Mouse (Mus musculus) stomach, embryonic 16.5 days (tissue): ENCODE results near the gene Atf2. TPM values are rescaled to one million over a fixed set of nuclear protein-coding genes. Genes with fewer than 3 reads are reported as not detected.

Source experiments
- ATAC-seq: fragments of 200-750 bp; cut with Nextera tagmentation; 2 replicates; pipeline ENCODE4 v1.8.0; 2017; ENCODE audit warnings: moderate number of reproducible peaks, moderate TSS enrichment; ENCODE audit not compliant: insufficient read depth, low FRiP score
- H3K27ac ChIP-seq: fragments of 300-500 bp; sonication (generic); 2 replicates; pipeline ENCODE4 v1.5.1; 2014; ENCODE audit warnings: low read length
- H3K27me3 ChIP-seq: fragments of 300-500 bp; sonication (generic); 2 replicates; pipeline ENCODE4 v1.6.1; 2014; ENCODE audit warnings: low read length, control low read depth, mixed read lengths; ENCODE audit not compliant: control insufficient read depth, insufficient read depth
- H3K36me3 ChIP-seq: fragments of 300-500 bp; sonication (generic); 2 replicates; pipeline ENCODE4 v1.6.1; 2014; ENCODE audit warnings: low read length; ENCODE audit not compliant: control insufficient read depth, insufficient read depth
- H3K4me1 ChIP-seq: fragments of 300-500 bp; sonication (generic); 2 replicates; pipeline ENCODE4 v1.6.1; 2014; ENCODE audit warnings: low read length, control low read depth, mixed read lengths; ENCODE audit not compliant: control insufficient read depth, insufficient read depth
- H3K4me2 ChIP-seq: fragments of 300-500 bp; sonication (generic); 2 replicates; pipeline ENCODE4 v1.6.1; 2014; ENCODE audit warnings: low read depth, low read length, mixed read lengths
- H3K4me3 ChIP-seq: fragments of 300-500 bp; sonication (generic); replicated peaks from 2 replicates; pipeline ENCODE4 v1.5.1; 2014; ENCODE audit warnings: mild to moderate bottlenecking, low read length
- H3K9ac ChIP-seq: fragments of 300-500 bp; sonication (generic); 2 replicates; pipeline ENCODE4 v1.6.1; 2014; ENCODE audit warnings: low read length
- H3K9me3 ChIP-seq: fragments of 300-500 bp; sonication (generic); replicated peaks from 2 replicates; pipeline ENCODE4 v1.6.1; 2016; ENCODE audit warnings: low read length, control low read depth; ENCODE audit not compliant: control insufficient read depth
- WGBS: fragments of 180-500 bp; shearing (Covaris S2); extraction: QIAGEN DNeasy Blood & Tissue Kit; methylation state at CpG from one replicate; pipeline ENCODE4 v1.1.7; 2014; 5-methylcytosine and 5-hydroxymethylcytosine counted together
- polyA plus RNA-seq: library from polyadenylated mRNA; unstranded; fragments of >200 nt; fragmentation: Nextera tagmentation; extraction: Ambion mirVana; gene quantifications from 2 replicates; pipeline ENCODE4 v1.2.1, GENCODE M21; 2015

Atf2 gene
- polyA plus RNA-seq, 1 experiment from 2014 or later = 65.4 TPM

DNA sequence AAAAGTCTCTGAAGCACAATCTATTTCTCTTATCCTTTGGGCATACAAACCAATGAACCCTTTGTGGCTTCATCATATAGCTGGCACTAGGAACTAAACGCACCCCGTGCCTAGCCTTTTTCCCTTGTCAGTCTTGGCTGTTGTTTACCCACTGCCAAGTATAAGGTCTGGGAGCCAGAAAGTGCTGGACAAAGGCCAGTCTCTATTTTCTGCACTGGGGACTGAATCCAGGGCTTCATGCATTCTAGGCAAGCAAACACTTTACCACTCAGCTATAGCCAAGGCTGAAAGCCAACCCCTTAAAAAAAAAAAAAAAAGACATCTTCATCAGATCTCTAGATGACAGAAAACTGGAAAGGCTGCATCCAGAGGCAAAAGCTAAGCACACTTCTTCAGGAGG lies 102.1 kb downstream of the Atf2 start:
- no peak overlapping the region for H3K4me3 ChIP-seq
- WGBS = 56% methylated on average over 2 of the region's 2 CpGs
- no peaks in the 10 kb centered on the region for H3K4me1 ChIP-seq
- ATAC-seq = no peak
- no peaks in the 10 kb centered on the region for H3K9me3 ChIP-seq
- no peak overlapping the region for H3K27ac ChIP-seq
- no peak overlapping the region for H3K9ac ChIP-seq
- no peaks in the 10 kb centered on the region for H3K36me3 ChIP-seq
- H3K4me2 ChIP-seq = no peak overlapping the region
- no peaks in the 10 kb centered on the region for H3K27me3 ChIP-seq

DNA sequence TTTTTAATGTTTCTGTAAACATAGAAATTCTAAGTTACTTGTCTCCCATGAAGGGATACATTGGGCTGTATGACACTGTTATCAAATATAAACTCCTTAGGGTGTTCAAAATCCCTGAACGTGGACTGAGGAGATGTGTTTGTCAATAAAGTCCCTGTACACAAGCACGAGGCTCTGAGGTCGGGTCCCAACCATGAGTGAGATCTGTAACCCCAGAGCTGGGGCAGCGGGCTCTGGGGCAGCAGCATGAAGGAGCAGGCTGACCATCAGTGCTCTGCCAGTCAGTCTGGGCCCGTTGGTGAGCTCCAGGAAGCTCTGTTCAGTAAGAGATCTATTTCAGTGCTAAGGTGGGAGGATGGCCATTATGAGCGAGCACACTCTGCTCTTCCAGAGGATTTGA lies 104.0 kb downstream of the Atf2 start:
- 78% methylated on average over 6 of the region's 6 CpGs for WGBS
- H3K4me3 ChIP-seq = no peak overlapping the region

DNA sequence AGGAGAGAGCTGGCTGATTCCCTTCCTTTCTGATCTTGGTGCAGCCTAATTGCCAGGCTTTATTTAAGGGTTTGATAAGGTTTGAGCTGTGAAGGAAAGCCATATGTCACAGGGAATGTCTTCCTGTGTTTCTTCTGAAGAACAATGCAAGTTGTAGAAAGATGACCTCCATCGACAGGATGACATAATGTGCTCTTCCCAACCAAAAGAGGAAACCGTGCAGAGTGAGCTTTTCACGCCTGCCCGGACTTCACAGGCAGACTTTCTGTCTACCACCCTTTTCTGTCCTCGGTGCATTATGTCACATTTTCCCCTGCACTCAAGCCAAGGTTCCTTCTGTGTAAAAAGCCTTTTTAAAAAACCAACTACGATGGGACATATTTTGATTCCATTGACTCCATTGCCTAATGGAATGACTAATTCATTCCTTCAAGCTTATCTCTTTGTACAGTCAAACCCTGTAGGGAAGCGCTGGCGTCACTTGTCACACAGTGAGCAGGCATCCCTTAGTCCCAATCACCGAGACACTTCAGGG lies 110.0 kb downstream of the Atf2 start:
- H3K4me3 ChIP-seq = no peak overlapping the region
- H3K4me1 ChIP-seq = no peaks in the 10 kb centered on the region
- ATAC-seq = no peak
- H3K27ac ChIP-seq = no peak overlapping the region; the same call in 1 of the 2 replicates
- H3K36me3 ChIP-seq = no peaks in the 10 kb centered on the region
- H3K27me3 ChIP-seq = peaks cover 6% of the 10 kb centered on the region; the same call in 1 of the 2 replicates
- H3K9ac ChIP-seq = no peak overlapping the region
- H3K9me3 ChIP-seq = 0 out of 2 replicates have a peak, but pooled peaks cover 2% of the 10 kb centered on the region
- no peak overlapping the region for H3K4me2 ChIP-seq
- WGBS = 61% methylated on average over 9 of the region's 9 CpGs

More for the DNA sequence above, 104.0 kb downstream of the Atf2 start:
- no peaks in the 10 kb centered on the region for H3K27me3 ChIP-seq
- H3K36me3 ChIP-seq = no peaks in the 10 kb centered on the region
- no peak for ATAC-seq
- no peak overlapping the region for H3K4me2 ChIP-seq
- no peak overlapping the region for H3K27ac ChIP-seq
- 0 out of 2 replicates have a peak, but pooled peaks cover 2% of the 10 kb centered on the region for H3K9me3 ChIP-seq
- no peak overlapping the region for H3K9ac ChIP-seq
- H3K4me1 ChIP-seq = no peaks in the 10 kb centered on the region

DNA sequence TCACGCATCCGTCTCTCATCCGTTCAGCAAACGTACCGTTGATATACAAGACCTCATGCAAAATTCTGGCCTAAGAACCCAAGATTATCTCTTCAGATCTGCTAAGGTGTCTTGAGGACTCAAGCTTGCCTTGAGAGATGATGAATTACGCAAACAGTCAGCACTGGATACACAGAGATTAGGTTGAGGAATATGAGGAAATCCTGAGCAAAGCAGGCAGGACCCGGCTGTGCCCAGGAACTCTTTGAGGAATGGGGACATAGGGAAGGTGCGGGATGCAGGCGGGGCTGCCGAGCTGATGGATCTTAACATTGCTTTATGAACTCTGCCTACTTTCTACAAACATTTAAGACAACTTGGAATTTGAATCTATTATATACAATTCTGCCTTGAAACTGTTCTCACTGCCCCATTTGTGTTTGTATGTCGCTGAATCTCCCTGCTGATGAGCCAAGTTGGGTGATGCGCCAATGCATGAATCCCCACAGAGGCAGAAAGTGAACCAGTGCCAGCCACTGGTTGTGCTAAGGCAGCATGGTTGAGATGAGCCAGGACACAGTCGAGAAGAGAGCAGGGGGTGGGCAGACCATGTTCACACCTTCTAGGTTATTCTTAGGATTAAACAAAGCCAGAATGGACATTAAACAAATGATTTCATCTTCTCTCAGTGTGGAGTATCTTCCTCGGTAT lies 112.0 kb downstream of the Atf2 start:
- no peak for ATAC-seq
- Histone ChIP-seq H3K4me2 (no peak overlapping the region), H3K9ac (no peak overlapping the region), H3K4me3 (no peak overlapping the region), H3K9me3 (0 out of 2 replicates have a peak, but pooled peaks cover 2% of the 10 kb centered on the region), H3K36me3 (no peaks in the 10 kb centered on the region), H3K27me3 (peaks cover 10% of the 10 kb centered on the region; the same call in 1 of the 2 replicates), H3K4me1 (no peaks in the 10 kb centered on the region), H3K27ac (no peak overlapping the region)
- 64% methylated on average over 14 of the region's 14 CpGs for WGBS

DNA sequence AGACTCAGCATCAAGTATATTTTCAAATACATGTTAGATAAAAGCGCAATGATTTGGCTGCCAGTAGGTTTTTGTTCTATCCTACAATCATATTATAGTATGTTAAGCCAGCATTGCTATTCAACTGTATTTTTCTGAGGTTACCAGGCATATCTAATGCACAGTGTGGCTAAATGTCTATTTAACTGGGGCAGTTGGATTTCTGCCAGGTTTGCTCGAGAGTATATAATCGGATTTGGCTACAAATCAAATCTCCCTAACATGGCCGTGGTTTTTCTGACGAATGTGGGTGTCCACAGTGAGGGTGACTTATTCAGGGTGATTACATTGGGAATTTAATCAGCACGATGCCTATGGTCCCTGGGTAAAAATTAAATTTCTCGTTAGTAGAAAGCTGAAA lies 112.6 kb downstream of the Atf2 start:
- peaks cover 10% of the 10 kb centered on the region; the same call in 1 of the 2 replicates for H3K27me3 ChIP-seq
- WGBS = 40% methylated on average over 7 of the region's 7 CpGs
- no peak overlapping the region for H3K4me2 ChIP-seq
- H3K27ac ChIP-seq = no peak overlapping the region
- H3K4me1 ChIP-seq = no peaks in the 10 kb centered on the region
- 0 out of 2 replicates have a peak, but pooled peaks cover 2% of the 10 kb centered on the region for H3K9me3 ChIP-seq
- no peaks in the 10 kb centered on the region for H3K36me3 ChIP-seq
- no peak overlapping the region for H3K9ac ChIP-seq
- H3K4me3 ChIP-seq = no peak overlapping the region
- ATAC-seq = no peak

DNA sequence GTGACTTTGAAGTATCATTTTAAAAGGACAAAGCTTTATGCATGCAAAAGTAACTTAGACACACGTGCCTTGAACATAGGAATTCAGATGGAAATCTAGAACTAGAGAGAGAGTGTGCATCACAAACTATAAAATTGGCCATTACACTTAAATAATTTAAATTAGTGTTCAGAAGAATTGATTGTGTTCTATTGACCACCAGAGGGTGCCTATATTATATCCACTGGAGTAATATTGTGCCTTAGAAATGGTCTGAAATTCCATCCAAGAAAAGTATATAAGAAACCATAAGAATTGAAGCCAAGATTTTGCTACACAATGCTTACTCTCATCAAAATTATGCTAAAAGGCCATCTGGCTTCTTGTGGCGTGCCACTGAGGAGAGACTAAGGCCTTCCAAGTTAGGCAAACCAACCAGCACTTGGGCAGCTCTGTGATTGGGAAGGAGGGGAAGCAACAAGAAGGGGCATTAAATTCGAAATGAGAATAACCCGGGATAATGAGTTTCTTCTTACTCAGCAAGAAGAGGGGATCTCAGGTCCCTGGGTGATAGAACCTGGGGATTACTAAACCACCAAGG lies 113.3 kb downstream of the Atf2 start:
- no peaks in the 10 kb centered on the region for H3K36me3 ChIP-seq
- H3K4me2 ChIP-seq = no peak overlapping the region
- H3K9ac ChIP-seq = no peak overlapping the region
- no peak overlapping the region for H3K27ac ChIP-seq
- peaks cover 10% of the 10 kb centered on the region; the same call in 1 of the 2 replicates for H3K27me3 ChIP-seq
- WGBS = 77% methylated on average over 4 of the region's 4 CpGs
- H3K4me1 ChIP-seq = no peaks in the 10 kb centered on the region
- H3K9me3 ChIP-seq = no peaks in the 10 kb centered on the region
- no peak overlapping the region for H3K4me3 ChIP-seq
- no peak for ATAC-seq

DNA sequence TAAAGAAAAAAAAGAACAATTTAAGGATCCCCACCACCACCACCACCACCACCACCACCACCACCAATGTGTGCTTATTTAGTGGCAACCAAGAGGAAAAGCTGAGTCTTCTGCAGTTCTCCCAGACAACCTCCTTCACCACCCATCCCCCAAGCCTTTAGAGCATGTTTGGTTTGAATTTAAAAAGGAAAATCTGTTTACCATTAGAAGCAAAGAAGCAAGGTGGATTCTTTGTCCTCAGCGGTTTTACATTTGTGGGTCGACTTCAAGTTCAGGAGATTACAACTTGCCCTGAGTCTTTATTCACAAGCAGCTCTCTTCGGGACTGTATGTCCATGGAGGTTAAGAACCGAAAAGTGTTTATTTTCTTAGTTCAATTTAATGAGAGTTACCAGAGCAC lies 115.5 kb downstream of the Atf2 start:
- no peak overlapping the region for H3K4me2 ChIP-seq
- no peak overlapping the region for H3K27ac ChIP-seq
- 0 out of 2 replicates have a peak, but pooled peaks cover 2% of the 10 kb centered on the region for H3K4me1 ChIP-seq
- H3K36me3 ChIP-seq = no peaks in the 10 kb centered on the region
- H3K27me3 ChIP-seq = peaks cover 10% of the 10 kb centered on the region; the same call in 1 of the 2 replicates
- H3K9ac ChIP-seq = no peak overlapping the region
- WGBS = 32% methylated on average over 4 of the region's 4 CpGs
- H3K9me3 ChIP-seq = no peaks in the 10 kb centered on the region
- H3K4me3 ChIP-seq = no peak overlapping the region
- ATAC-seq = no peak

DNA sequence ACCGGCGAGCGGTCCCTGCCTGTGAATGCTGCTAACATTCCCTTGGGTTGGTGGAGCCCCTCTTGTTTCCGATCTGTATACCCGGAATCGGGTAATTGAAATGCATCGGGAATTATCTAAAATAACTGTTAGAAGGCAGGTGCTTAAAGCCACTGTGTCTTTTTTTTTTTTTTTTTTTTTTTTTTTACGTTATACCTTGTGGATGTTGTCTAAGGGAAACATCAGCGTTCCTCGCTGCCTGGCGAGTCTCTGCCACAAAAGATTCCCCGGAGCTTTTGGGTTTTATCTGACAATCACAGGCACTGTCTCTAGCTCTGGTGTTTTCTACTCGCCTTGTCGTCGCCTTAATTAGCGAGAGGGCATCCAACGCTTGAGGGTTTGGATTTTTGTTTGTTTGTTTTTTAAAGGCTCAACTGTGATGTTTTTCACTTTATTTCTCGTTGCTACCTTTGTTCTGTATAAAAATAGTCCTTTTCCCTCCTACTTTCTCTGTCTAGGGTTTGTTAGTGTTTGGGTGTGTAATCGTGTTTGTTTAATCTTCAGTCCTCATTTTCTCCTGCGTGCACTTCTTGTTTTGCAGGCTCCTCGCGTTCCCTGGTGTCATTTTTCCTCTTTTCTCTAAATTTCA lies 116.6 kb downstream of the Atf2 start:
- WGBS = under 1% methylated on average over 22 of the region's 22 CpGs
- H3K9ac ChIP-seq = peak overlapping the region; percentile 82
- no peak overlapping the region for H3K27ac ChIP-seq
- H3K36me3 ChIP-seq = no peaks in the 10 kb centered on the region
- 0 out of 2 replicates have a peak, but pooled peaks cover 2% of the 10 kb centered on the region for H3K4me1 ChIP-seq
- peak overlapping the region; percentile 82 for H3K4me3 ChIP-seq
- H3K27me3 ChIP-seq = peaks cover 10% of the 10 kb centered on the region; the same call in 1 of the 2 replicates
- H3K9me3 ChIP-seq = no peaks in the 10 kb centered on the region
- no peak for ATAC-seq
- peak overlapping the region; percentile 82 for H3K4me2 ChIP-seq
